Mouse (Mus musculus): ENCODE data around the gene Bora. TPM values are rescaled to one million over a fixed set of nuclear protein-coding genes. Genes with fewer than 3 reads are reported as not detected.

Gene Bora
- 13.3 and 17.2 TPM in 2 replicates for total RNA-seq (2023)

DNA sequence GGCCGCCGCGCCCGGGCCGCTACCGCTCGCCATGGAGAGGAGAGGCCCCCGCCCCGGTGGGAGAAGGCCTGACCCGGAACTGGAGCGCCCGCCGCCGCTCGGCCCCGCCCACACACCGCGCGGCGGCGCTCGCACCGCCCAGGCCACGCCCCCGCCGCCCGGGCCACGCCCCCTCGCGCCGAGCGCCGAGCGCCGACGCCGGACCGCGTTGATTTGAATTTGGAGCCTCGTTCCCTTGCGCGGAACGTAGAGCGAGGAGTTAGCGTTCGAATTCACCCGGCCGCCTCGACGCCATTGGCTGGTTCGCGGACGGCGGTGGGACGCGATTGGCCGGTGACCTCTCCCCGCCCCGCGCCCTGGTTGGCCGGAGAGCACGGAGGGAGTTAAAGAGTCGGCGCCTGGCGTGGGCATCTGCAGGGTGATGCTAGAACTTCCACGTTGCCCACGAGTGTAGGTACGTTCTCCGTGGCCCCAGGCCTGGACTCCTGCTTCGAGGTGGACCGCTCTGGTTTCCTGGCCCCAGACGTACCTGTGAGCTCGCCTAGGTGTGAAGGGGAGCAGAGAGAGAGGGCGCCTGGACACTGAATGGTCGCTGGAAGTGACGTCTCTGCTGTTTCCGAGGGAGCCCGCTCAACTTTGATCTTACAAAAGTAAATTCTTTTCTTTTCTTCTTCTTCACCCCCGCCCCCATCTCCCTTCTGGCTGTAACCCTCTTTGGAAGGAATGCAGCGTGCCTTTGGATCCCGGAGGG is at the start of gene Bora, which contains the start of gene Mzt1:
Gene Bora (plus strand): TSS at position 192 of the 751 bp plus-strand sequence.
Gene Mzt1 (minus strand): TSS at position 104 of the 751 bp plus-strand sequence.

DNA sequence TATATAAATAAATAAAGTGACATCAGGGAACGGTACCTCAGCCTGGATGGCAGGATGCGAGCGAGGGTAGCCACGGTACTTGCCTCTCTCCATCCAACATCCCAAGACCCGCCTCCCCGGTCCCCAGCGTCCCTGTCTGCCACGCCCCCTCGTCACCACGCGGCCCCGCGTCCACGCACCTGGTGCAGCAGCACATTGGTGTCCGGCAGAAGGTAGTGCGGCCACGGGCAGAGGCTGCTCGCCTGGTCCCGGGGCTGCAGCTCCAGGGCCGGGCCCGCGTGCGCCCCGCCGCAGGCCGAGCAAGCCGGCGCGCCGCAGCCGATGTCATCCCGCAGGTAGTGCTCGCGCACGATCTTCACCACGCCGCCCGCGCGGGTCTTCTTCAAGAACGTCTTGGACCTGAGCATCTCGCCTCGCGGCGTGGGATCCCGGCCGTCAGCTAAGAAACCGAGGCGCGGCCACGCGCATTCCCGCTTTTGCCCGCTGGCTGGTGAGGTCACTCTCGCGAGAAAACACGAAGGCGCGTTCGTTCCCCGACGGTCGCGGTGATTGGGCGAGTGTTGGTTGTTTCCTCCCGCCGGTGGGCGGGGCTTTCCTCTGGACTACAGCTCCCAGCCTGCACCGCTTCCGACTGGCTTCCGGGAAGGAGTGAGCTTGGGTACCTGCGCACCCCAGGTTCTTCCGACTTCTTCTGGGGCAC is 53.4 kb downstream of the Bora start, which contains the start of the genes Pibf1 and Dis3:
Gene Pibf1 (plus strand): TSS at position 158 of the 700 bp plus-strand sequence.
Gene Dis3 (minus strand): TSS at position 504 of the 700 bp plus-strand sequence.

Other genes with a start within 250 kb of the Bora start
- not detected in 2 replicates for gene Rpl36a-ps1, start 51.9 kb upstream of the Bora start, total RNA-seq (2023)
- 17.1 and 18.2 TPM in 2 replicates for gene Mzt1, start 88 bp upstream of the Bora start, total RNA-seq (2023)
- 11.6 and 13.5 TPM in 2 replicates for gene Pibf1, start 53.2 kb downstream of the Bora start, total RNA-seq (2023)
- 7.9 and 12.0 TPM in 2 replicates for gene Dis3, start 53.5 kb downstream of the Bora start, total RNA-seq (2023)

Measured in neutrophil, adult 65 days (primary cell).